Mouse (Mus musculus): ENCODE measurements around the gene Pes1. TPM values are rescaled to one million over a fixed set of nuclear protein-coding genes. Genes with fewer than 3 reads are reported as not detected.

Gene Pes1
- total and polyA plus RNA-seq, 3 experiments: 240 to 498 (median 301) TPM

DNA sequence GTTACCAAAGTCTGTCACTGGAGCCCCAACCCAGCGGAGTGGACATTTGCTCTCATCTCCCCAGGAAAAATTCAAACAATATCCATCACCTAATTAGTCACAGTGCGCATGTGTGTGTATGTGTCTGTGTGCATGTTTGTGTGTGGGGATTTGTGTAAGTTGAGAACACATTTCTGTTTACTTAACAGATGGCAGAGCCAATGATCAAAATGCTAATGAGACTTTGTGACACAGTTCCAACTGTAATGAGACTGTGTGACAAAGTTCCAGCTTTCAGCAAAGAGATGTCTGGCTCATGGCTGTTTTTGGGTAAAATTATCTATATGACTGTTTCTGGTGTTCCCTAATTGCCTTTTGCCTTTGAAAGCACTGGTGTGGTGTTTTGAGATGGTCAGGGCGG is 27.5 kb upstream of the Pes1 start:
- Histone ChIP-seq H3K9me3 (replicated peaks; ENCODE audit: insufficient read depth, low read length) (no peaks in the 10 kb centered on the region), H3K79me2 (ENCODE audit: control insufficient read depth, insufficient read depth, low read length, poor library complexity) (no peaks in the 10 kb centered on the region; the same call in 1 of the 2 replicates)
- no peak for TF ChIP-seq CTCF (IDR thresholded peaks at IDR 0.05 in 2 of 3, conservative IDR thresholded peaks at IDR 0.05 in 1 of 3; ENCODE audit: control insufficient read depth in 1 of 3, insufficient read depth in 1 of 3, low read depth in 2 of 3, low read length in 3 of 3, poor library complexity in 1 of 3, severe bottlenecking in 1 of 3)
- TF ChIP-seq RAD21 (IDR thresholded peaks at IDR 0.05; ENCODE audit: low read depth, low read length): no peak
- TF ChIP-seq CHD1 (IDR thresholded peaks at IDR 0.05; ENCODE audit: low read depth, low read length): no peak
- TF ChIP-seq MAX (IDR thresholded peaks at IDR 0.05; ENCODE audit: low read length): no peak

DNA sequence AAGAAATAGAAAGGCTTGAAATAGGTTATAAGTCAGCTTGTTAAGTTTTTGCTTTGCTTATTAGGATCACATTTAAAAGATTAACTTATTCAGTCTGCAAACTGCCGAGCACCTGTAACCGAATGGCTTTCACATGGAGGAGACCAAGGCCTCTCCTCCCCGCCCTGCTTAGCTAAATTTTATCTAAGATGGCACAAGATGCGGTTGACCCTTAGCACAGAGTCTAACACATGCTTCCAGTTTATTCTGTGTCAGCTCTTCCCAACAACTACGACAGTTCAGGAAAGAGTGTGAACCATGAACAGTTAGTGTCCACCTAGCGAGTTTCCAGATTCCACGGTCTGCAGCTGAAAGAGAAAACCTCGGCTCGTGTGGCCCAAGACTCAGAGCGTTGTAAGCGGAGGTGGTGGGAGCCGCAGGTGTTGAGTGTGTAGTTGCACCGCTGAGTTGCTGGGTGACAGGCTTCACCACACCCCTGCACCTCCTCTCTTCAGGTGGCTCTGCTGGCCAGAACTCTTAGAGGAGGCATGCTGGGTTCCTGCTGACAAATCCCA is 26.4 kb upstream of the Pes1 start:
- no peak for TF ChIP-seq TCF12 (IDR thresholded peaks at IDR 0.05; ENCODE audit: low read depth, low read length)
- no peak for TF ChIP-seq ZC3H11A (IDR thresholded peaks at IDR 0.05; ENCODE audit: low read depth, low read length)
- TF ChIP-seq RAD21 (IDR thresholded peaks at IDR 0.05; ENCODE audit: low read depth, low read length): no peak
- TF ChIP-seq ETS1 (IDR thresholded peaks at IDR 0.05; ENCODE audit: low read depth, low read length): no peak
- TF ChIP-seq ZMIZ1 (IDR thresholded peaks at IDR 0.05; ENCODE audit: low read depth, low read length): no peak
- TF ChIP-seq MAX (IDR thresholded peaks at IDR 0.05; ENCODE audit: low read length): no peak
- TF ChIP-seq GABPA (IDR thresholded peaks at IDR 0.05; ENCODE audit: low read depth, low read length): no peak
- TF ChIP-seq MYB (IDR thresholded peaks at IDR 0.05; ENCODE audit: low read depth, low read length): no peak
- no peak for TF ChIP-seq SIN3A (IDR thresholded peaks at IDR 0.05; ENCODE audit: low read length)
- TF ChIP-seq CHD1 (IDR thresholded peaks at IDR 0.05; ENCODE audit: low read depth, low read length): no peak
- TF ChIP-seq CHD2 (IDR thresholded peaks at IDR 0.05; ENCODE audit: low read length): no peak
- TF ChIP-seq SMC3 (IDR thresholded peaks at IDR 0.05; ENCODE audit: low read depth, low read length): no peak
- TF ChIP-seq NELFE (IDR thresholded peaks at IDR 0.05; ENCODE audit: low read depth, low read length): no peak
- no peak for TF ChIP-seq BHLHE40 (IDR thresholded peaks at IDR 0.05; ENCODE audit: borderline replicate concordance, low read depth, low read length)
- TF ChIP-seq RCOR1 (IDR thresholded peaks at IDR 0.05; ENCODE audit: low read depth, low read length): no peak
- no peak for DNase-seq (ENCODE audit: low read depth, low spot score)
- H3K36me3 ChIP-seq (ENCODE audit: control insufficient read depth in 1 of 2, insufficient read depth in 2 of 2, low read length in 2 of 2): peaks cover 0 to 2% of the 10 kb centered on the region in 2 experiments; a peak in 2 of 4 replicates
- no peak overlapping the region for H3K9ac ChIP-seq (ENCODE audit: control insufficient read depth, low read depth, low read length, poor library complexity, severe bottlenecking)
- H3K9me3 ChIP-seq (replicated peaks; ENCODE audit: insufficient read depth, low read length): no peaks in the 10 kb centered on the region
- H3K4me1 ChIP-seq (ENCODE audit: control insufficient read depth in 1 of 2, insufficient read depth in 2 of 2, low read length in 2 of 2): peaks cover 0 to 7% of the 10 kb centered on the region in 2 experiments; a peak in 3 of 4 replicates
- H3K27me3 ChIP-seq (ENCODE audit: control insufficient read depth in 1 of 2, insufficient read depth in 2 of 2, low read length in 2 of 2): peaks cover 20 to 33% of the 10 kb centered on the region in 2 experiments
- no peak overlapping the region for H3K27ac ChIP-seq (ENCODE audit: control insufficient read depth, low read depth, low read length)
- H3K4me3 ChIP-seq (ENCODE audit: control insufficient read depth in 1 of 2, insufficient read depth in 1 of 2, low read depth in 2 of 2, low read length in 2 of 2): no peak overlapping the region
- no peaks in the 10 kb centered on the region for H3K79me2 ChIP-seq (ENCODE audit: control insufficient read depth, insufficient read depth, low read length, poor library complexity)

More for the DNA sequence above, 27.5 kb upstream of the Pes1 start:
- no peak for DNase-seq (ENCODE audit: low read depth, low spot score)
- Histone ChIP-seq H3K4me3 (ENCODE audit: control insufficient read depth in 1 of 2, insufficient read depth in 1 of 2, low read depth in 2 of 2, low read length in 2 of 2) (no peak overlapping the region), H3K27ac (ENCODE audit: control insufficient read depth, low read depth, low read length) (no peak overlapping the region), H3K27me3 (ENCODE audit: control insufficient read depth in 1 of 2, insufficient read depth in 2 of 2, low read length in 2 of 2) (peaks cover 18 to 26% of the 10 kb centered on the region in 2 experiments), H3K36me3 (ENCODE audit: control insufficient read depth in 1 of 2, insufficient read depth in 2 of 2, low read length in 2 of 2) (peaks cover 0 to 6% of the 10 kb centered on the region in 2 experiments; a peak in 2 of 4 replicates), H3K9ac (ENCODE audit: control insufficient read depth, low read depth, low read length, poor library complexity, severe bottlenecking) (no peak overlapping the region), H3K4me1 (ENCODE audit: control insufficient read depth in 1 of 2, insufficient read depth in 2 of 2, low read length in 2 of 2) (peaks cover 0 to 8% of the 10 kb centered on the region in 2 experiments; a peak in 3 of 4 replicates)
